Mouse (Mus musculus): ENCODE results near the gene Gucd1.

DNA sequence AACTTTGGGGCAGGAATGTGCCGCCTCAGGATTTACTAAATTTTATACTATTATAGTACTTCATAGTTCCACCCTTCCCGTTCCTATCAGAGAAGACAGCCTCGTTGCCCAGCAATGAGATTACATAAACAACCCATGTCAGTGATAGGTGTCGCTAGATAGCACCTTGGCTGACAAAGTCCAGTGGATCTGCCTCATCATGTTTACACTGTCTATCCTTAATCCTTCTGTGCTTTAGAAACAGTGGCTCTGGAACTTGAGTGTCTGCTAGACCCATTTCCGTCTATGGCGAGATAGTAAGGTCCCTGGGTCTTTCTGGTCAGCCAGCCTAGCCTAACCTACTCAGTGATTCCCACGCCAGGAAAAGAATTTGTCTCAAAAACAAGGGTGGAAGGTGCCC, 17.4 kb downstream of the Gucd1 start:
- no peak for TF ChIP-seq CTCF (IDR thresholded peaks at IDR 0.05; ENCODE audit: control insufficient read depth, insufficient read depth, low read length)
- TF ChIP-seq POLR2A (IDR thresholded peaks at IDR 0.05; ENCODE audit: borderline replicate concordance, control insufficient read depth, low read depth, low read length): no peak
